Mouse (Mus musculus) heart, adult 2 months (tissue): ENCODE results near the gene Tfb1m.

Experiments
- CTCF ChIP-seq: fragments of 200-600 bp; IDR thresholded peaks from 2 replicates; pipeline ENCODE4 v1.8.1; 2022; ENCODE audit warnings: antibody characterized with exemption, mild to moderate bottlenecking, moderate library complexity
- EP300 ChIP-seq: fragments of 200-500 bp; IDR thresholded peaks from 2 replicates; pipeline ENCODE4 v1.6.1; 2011; ENCODE audit warnings: low read depth, low read length, control low read depth; ENCODE audit not compliant: insufficient read depth
- POLR2A ChIP-seq: fragments of 200-500 bp; IDR thresholded peaks from 2 replicates; pipeline ENCODE4 v1.6.1; 2011; ENCODE audit warnings: mild to moderate bottlenecking, low read depth, low read length, control low read depth; ENCODE audit not compliant: insufficient read depth

DNA sequence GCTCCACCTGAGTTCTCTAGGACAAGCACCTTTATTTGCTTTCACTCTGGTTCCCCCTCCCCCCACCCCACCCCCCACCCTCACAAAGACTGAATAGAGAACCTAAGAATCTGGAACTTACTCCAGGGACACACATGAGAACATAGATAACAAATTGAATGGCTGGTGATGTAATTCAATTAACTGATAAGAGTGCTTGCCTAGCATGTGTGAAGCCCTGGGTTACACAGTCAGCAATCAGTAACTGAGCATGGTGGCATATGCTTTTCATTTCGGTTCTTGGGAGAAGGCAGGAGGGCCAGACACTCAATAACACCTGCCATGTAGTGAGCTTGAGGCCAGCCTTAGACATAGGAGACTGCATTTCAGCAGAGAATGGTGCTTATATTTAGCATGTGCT lies 1.3 kb downstream of the Tfb1m start:
- TF ChIP-seq CTCF (no peak), POLR2A (no peak), EP300 (no peak)
